Mouse (Mus musculus): ENCODE results near the gene Bpifa1. TPM values are rescaled to one million over a fixed set of nuclear protein-coding genes. Genes with fewer than 3 reads are reported as not detected.

The Bpifa1 gene
- polyA plus RNA-seq, 1 experiment: not detected

- no peak for TF ChIP-seq POLR2A (IDR thresholded peaks at IDR 0.05; ENCODE audit: low read depth, low read length)
- H3K27me3 ChIP-seq (replicated peaks; ENCODE audit: control insufficient read depth, insufficient read depth, low read length): no peaks in the 10 kb centered on the region
- no peak for DNase-seq
- no peak overlapping the region for H3K4me3 ChIP-seq (ENCODE audit: insufficient read depth, low read depth, low read length)
- no peak overlapping the region for H3K27ac ChIP-seq (ENCODE audit: insufficient read depth, low read depth, low read length)
- WGBS: 92% methylated on average over 9 of the region's 9 CpGs
- H3K4me1 ChIP-seq (ENCODE audit: control insufficient read depth, insufficient read depth, low read length): no peaks in the 10 kb centered on the region
- H3K36me3 ChIP-seq (ENCODE audit: control insufficient read depth, insufficient read depth, low read length): no peaks in the 10 kb centered on the region
Observed at GRCm38 (mm10) chr2:154197036-154197435, 54.4 kb downstream of the Bpifa1 start.

Other genes with a start within 250 kb of the Bpifa1 start
- gene Bpifb6, start 242.5 kb upstream of the Bpifa1 start, polyA plus RNA-seq (2012; rRNA removed): 0.06 TPM in 1 of 2 replicates, not detected in the other
- not detected in 2 replicates for gene Bpifb3, start 224.7 kb upstream of the Bpifa1 start, polyA plus RNA-seq (2012; rRNA removed)
- not detected in 2 replicates for gene Bpifb4, start 204.7 kb upstream of the Bpifa1 start, polyA plus RNA-seq (2012; rRNA removed)
- not detected in 2 replicates for gene Bpifa6, start 167.9 kb upstream of the Bpifa1 start, polyA plus RNA-seq (2012; rRNA removed)
- gene Bpifa2, start 134.6 kb upstream of the Bpifa1 start, polyA plus RNA-seq (2012; rRNA removed): not detected in 2 replicates
- gene Bpifa3, start 12.5 kb upstream of the Bpifa1 start, polyA plus RNA-seq (2012; rRNA removed): not detected in 2 replicates
- gene Bpifa5, start 19.7 kb downstream of the Bpifa1 start, polyA plus RNA-seq (2012; rRNA removed): not detected in 2 replicates
- not detected in 2 replicates for gene Bpifb1, start 47.9 kb downstream of the Bpifa1 start, polyA plus RNA-seq (2012; rRNA removed)
- 0.10 and 0.16 TPM in 2 replicates for gene Bpifb5, start 80.9 kb downstream of the Bpifa1 start, polyA plus RNA-seq (2012; rRNA removed)
- not detected in 2 replicates for gene Bpifb9a, start 115.0 kb downstream of the Bpifa1 start, polyA plus RNA-seq (2012; rRNA removed)
- not detected in 2 replicates for gene Bpifb9b, start 164.3 kb downstream of the Bpifa1 start, polyA plus RNA-seq (2012; rRNA removed)
- 17.1 and 19.0 TPM in 2 replicates for gene Cdk5rap1, start 230.1 kb downstream of the Bpifa1 start, polyA plus RNA-seq (2012; rRNA removed)

Measured in kidney, adult 2 months (tissue).